Mouse (Mus musculus): ENCODE results near the gene Rnf113a2.

DNA sequence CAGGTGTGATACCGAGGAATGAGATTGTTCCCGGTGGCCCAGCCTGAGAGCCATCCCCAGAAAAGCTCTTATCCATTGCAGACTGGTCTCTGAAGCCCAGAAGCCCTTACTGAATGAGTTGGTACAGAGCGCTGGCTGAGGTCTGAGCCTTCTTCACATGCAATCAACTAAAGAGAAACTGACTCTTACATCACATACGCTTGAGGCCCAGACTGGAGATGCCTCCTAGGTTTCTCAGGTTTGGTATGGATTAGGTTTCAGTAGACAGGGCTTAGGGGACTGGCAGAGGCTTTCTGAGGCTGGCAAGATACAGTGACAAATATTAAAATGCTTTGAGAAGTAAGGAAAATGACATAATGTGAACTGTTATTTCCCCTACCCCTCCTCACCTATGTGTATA lies 31.6 kb upstream of the Rnf113a2 start:
- TF ChIP-seq ZNF384 (IDR thresholded peaks at IDR 0.05; ENCODE audit: low read depth, low read length) (no peak), CHD2 (IDR thresholded peaks at IDR 0.05; ENCODE audit: low read depth, low read length) (no peak), HCFC1 (IDR thresholded peaks at IDR 0.05; ENCODE audit: borderline replicate concordance, insufficient read depth, low read length) (no peak), MAFK (IDR thresholded peaks at IDR 0.05; ENCODE audit: insufficient read depth, low read depth, low read length) (no peak)

Data from ES-E14 (cell line).